Mouse (Mus musculus) embryonic facial prominence, embryonic 14.5 days (tissue): ENCODE measurements at regions not wholly inside any gene's neighbourhood (a gene's known extent, or its start where the extent isn't known, plus 50 kb on each side); places are given as distances from the start of the nearest gene placed in this dataset. TPM values are rescaled to one million over a fixed set of nuclear protein-coding genes. Genes with fewer than 3 reads are reported as not detected.

Experiments
- ATAC-seq: fragments of 200-750 bp; cut with Nextera tagmentation; 2 replicates; pipeline ENCODE4 v1.8.0; 2017; ENCODE audit warnings: low read depth, moderate number of reproducible peaks, moderate TSS enrichment
- DNase-seq: peaks from one replicate; pipeline ENCODE4 v3.0.0-alpha.2; 2015; ENCODE audit warnings: low spot score
- H3K27ac ChIP-seq: fragments of 300-500 bp; sonication (generic); replicated peaks from 2 replicates; pipeline ENCODE4 v1.5.1; 2014; ENCODE audit warnings: low read depth, mild to moderate bottlenecking, low read length, moderate library complexity
- H3K27me3 ChIP-seq: fragments of 300-500 bp; sonication (generic); replicated peaks from 2 replicates; pipeline ENCODE4 v1.6.1; 2014; ENCODE audit warnings: low read length; ENCODE audit not compliant: control insufficient read depth, insufficient read depth
- H3K36me3 ChIP-seq: fragments of 300-500 bp; sonication (generic); 2 replicates; pipeline ENCODE4 v1.6.1; 2014; ENCODE audit warnings: low read length, mixed read lengths; ENCODE audit not compliant: control insufficient read depth, insufficient read depth
- H3K4me1 ChIP-seq: fragments of 300-500 bp; sonication (generic); 2 replicates; pipeline ENCODE4 v1.6.1; 2014; ENCODE audit warnings: antibody characterized with exemption, low read length; ENCODE audit not compliant: control insufficient read depth, insufficient read depth
- H3K4me2 ChIP-seq: fragments of 300-500 bp; sonication (generic); 2 replicates; pipeline ENCODE4 v1.6.1; 2014; ENCODE audit warnings: low read depth, mild to moderate bottlenecking, low read length, moderate library complexity, mixed read lengths
- H3K4me3 ChIP-seq: fragments of 300-500 bp; sonication (generic); 2 replicates; pipeline ENCODE4 v1.5.1; 2014; ENCODE audit warnings: low read depth, mild to moderate bottlenecking, low read length
- H3K9ac ChIP-seq: fragments of 300-500 bp; sonication (generic); 2 replicates; pipeline ENCODE4 v1.6.1; 2014; ENCODE audit warnings: low read depth, mild to moderate bottlenecking, low read length, moderate library complexity, mixed read lengths
- H3K9me3 ChIP-seq: fragments of 300-500 bp; sonication (generic); 2 replicates; pipeline ENCODE4 v1.6.1; 2016; ENCODE audit warnings: low read length; ENCODE audit not compliant: control insufficient read depth
- whole genome bisulfite sequencing: fragments of 180-500 bp; shearing (Covaris S2); extraction: QIAGEN DNeasy Blood & Tissue Kit; methylation state at CpG from one replicate; pipeline ENCODE4 v1.1.7; 2014; 5-methylcytosine and 5-hydroxymethylcytosine counted together
- microRNA-seq: library from miRNA; unstranded; fragments of <30 nt; microRNA quantifications from one replicate; pipeline ENCODE4, GENCODE M21; 2016; ENCODE audit warnings: borderline number of aligned reads

- 91% methylated on average over 3 of the region's 3 CpGs for WGBS
These were observed 54.1 kb upstream of the Adgra1 start for GRCm38 (mm10) chr7:139779876-139780275.

GRCm38 (mm10) chr7:139781513-139781912 lies 52.5 kb upstream of the Adgra1 start:
- Histone ChIP-seq H3K4me3 (no peak overlapping the region), H3K4me2 (no peak overlapping the region), H3K27ac (no peak overlapping the region), H3K36me3 (no peaks in the 10 kb centered on the region), H3K9ac (no peak overlapping the region), H3K27me3 (no peaks in the 10 kb centered on the region), H3K4me1 (no peaks in the 10 kb centered on the region), H3K9me3 (no peaks in the 10 kb centered on the region)
- DNase-seq (no peak), ATAC-seq (no peak)
- WGBS, result 88% methylated on average over 2 of the region's 2 CpGs

More at GRCm38 (mm10) chr7:139779876-139780275, 54.1 kb upstream of the Adgra1 start:
- no peak overlapping the region for H3K4me2 ChIP-seq
- no peak overlapping the region for H3K4me3 ChIP-seq
- H3K4me1 ChIP-seq, result no peaks in the 10 kb centered on the region
- DNase-seq (no peak), ATAC-seq (no peak)
- H3K9me3 ChIP-seq, result no peaks in the 10 kb centered on the region
- no peaks in the 10 kb centered on the region for H3K27me3 ChIP-seq
- H3K27ac ChIP-seq, result no peak overlapping the region
- no peak overlapping the region for H3K9ac ChIP-seq
- no peaks in the 10 kb centered on the region for H3K36me3 ChIP-seq

Small RNA genes in the stretch of these regions (microRNA-seq; reads per million reads assigned to microRNA genes)
- not detected for gene Mir6401
